Mouse (Mus musculus): Measurements from ENCODE around the gene Abcb4. TPM values are rescaled to one million over a fixed set of nuclear protein-coding genes. Genes with fewer than 3 reads are reported as not detected.

Gene Abcb4
- polyA plus RNA-seq, 1 experiment = 6.9 TPM

- peak in 1 of 2 experiments; percentile 14 for DNase-seq (ENCODE audit: low read depth in 1 of 2, low spot score in 2 of 2)
- H3K4me1 ChIP-seq (ENCODE audit: control insufficient read depth, insufficient read depth, insufficient read length) = peaks cover 8% of the 10 kb centered on the region; the same call in 1 of the 2 replicates
- H3K27me3 ChIP-seq (ENCODE audit: control insufficient read depth, insufficient read depth, low read length) = no peaks in the 10 kb centered on the region
- H3K4me3 ChIP-seq (ENCODE audit: extremely low read depth, insufficient read depth, insufficient read length) = peak overlapping the region; percentile 19
- H3K36me3 ChIP-seq (ENCODE audit: control insufficient read depth, insufficient read depth, low read length) = no peaks in the 10 kb centered on the region
- peak overlapping the region; percentile 36 for H3K27ac ChIP-seq (ENCODE audit: insufficient read depth, low read length)
- TF ChIP-seq POLR2A (IDR thresholded peaks at IDR 0.05; ENCODE audit: low read depth, low read length) = no peak
- no peak for TF ChIP-seq CTCF (IDR thresholded peaks at IDR 0.05; ENCODE audit: extremely low read depth, insufficient read depth, insufficient read length, insufficient replicate concordance)
- 41% methylated on average over 15 of the region's 15 CpGs for WGBS
These were observed 1.3 kb downstream of the Abcb4 start for GRCm38 (mm10) chr5:8894641-8895490.

- no peaks in the 10 kb centered on the region for H3K27me3 ChIP-seq (ENCODE audit: control insufficient read depth, insufficient read depth, low read length)
- no peak overlapping the region for H3K27ac ChIP-seq (ENCODE audit: insufficient read depth, low read length)
- H3K4me1 ChIP-seq (ENCODE audit: control insufficient read depth, insufficient read depth, insufficient read length) = peaks cover 8% of the 10 kb centered on the region; the same call in 1 of the 2 replicates
- no peak for TF ChIP-seq CTCF (IDR thresholded peaks at IDR 0.05; ENCODE audit: extremely low read depth, insufficient read depth, insufficient read length, insufficient replicate concordance)
- 95% methylated on average over 1 of the region's 1 CpGs for WGBS
- H3K4me3 ChIP-seq (ENCODE audit: extremely low read depth, insufficient read depth, insufficient read length) = no peak overlapping the region
- DNase-seq (ENCODE audit: low read depth in 1 of 2, low spot score in 2 of 2) = no peak
- no peaks in the 10 kb centered on the region for H3K36me3 ChIP-seq (ENCODE audit: control insufficient read depth, insufficient read depth, low read length)
These were observed 2.7 kb downstream of the Abcb4 start for GRCm38 (mm10) chr5:8896198-8896597.

GRCm38 (mm10) chr5:8898246-8898645 is 4.7 kb downstream of the Abcb4 start:
- WGBS = 92% methylated on average over 3 of the region's 3 CpGs
- H3K4me3 ChIP-seq (ENCODE audit: extremely low read depth, insufficient read depth, insufficient read length) = no peak overlapping the region
- H3K27ac ChIP-seq (ENCODE audit: insufficient read depth, low read length) = no peak overlapping the region

GRCm38 (mm10) chr5:8901001-8901400 is 7.5 kb downstream of the Abcb4 start:
- H3K36me3 ChIP-seq (ENCODE audit: control insufficient read depth, insufficient read depth, low read length) = no peaks in the 10 kb centered on the region
- H3K27me3 ChIP-seq (ENCODE audit: control insufficient read depth, insufficient read depth, low read length) = no peaks in the 10 kb centered on the region
- no peak overlapping the region for H3K27ac ChIP-seq (ENCODE audit: insufficient read depth, low read length)
- no peak for DNase-seq (ENCODE audit: low read depth in 1 of 2, low spot score in 2 of 2)
- no peak overlapping the region for H3K4me3 ChIP-seq (ENCODE audit: extremely low read depth, insufficient read depth, insufficient read length)
- WGBS = 94% methylated on average over 1 of the region's 1 CpGs
- H3K4me1 ChIP-seq (ENCODE audit: control insufficient read depth, insufficient read depth, insufficient read length) = no peaks in the 10 kb centered on the region
- no peak for TF ChIP-seq CTCF (IDR thresholded peaks at IDR 0.05; ENCODE audit: extremely low read depth, insufficient read depth, insufficient read length, insufficient replicate concordance)

More at GRCm38 (mm10) chr5:8898246-8898645, 4.7 kb downstream of the Abcb4 start:
- no peak for TF ChIP-seq POLR2A (IDR thresholded peaks at IDR 0.05; ENCODE audit: low read depth, low read length)
- TF ChIP-seq CTCF (IDR thresholded peaks at IDR 0.05; ENCODE audit: extremely low read depth, insufficient read depth, insufficient read length, insufficient replicate concordance) = no peak
- Histone ChIP-seq H3K4me1 (ENCODE audit: control insufficient read depth, insufficient read depth, insufficient read length) (peaks cover 5% of the 10 kb centered on the region; the same call in 1 of the 2 replicates), H3K27me3 (ENCODE audit: control insufficient read depth, insufficient read depth, low read length) (no peaks in the 10 kb centered on the region), H3K36me3 (ENCODE audit: control insufficient read depth, insufficient read depth, low read length) (no peaks in the 10 kb centered on the region)
- DNase-seq (ENCODE audit: low read depth in 1 of 2, low spot score in 2 of 2) = no peak

- no peaks in the 10 kb centered on the region for H3K4me1 ChIP-seq (ENCODE audit: control insufficient read depth, insufficient read depth, insufficient read length)
- TF ChIP-seq CTCF (IDR thresholded peaks at IDR 0.05; ENCODE audit: extremely low read depth, insufficient read depth, insufficient read length, insufficient replicate concordance) = no peak
- TF ChIP-seq POLR2A (IDR thresholded peaks at IDR 0.05; ENCODE audit: low read depth, low read length) = no peak
- no peak for DNase-seq (ENCODE audit: low read depth in 1 of 2, low spot score in 2 of 2)
- H3K36me3 ChIP-seq (ENCODE audit: control insufficient read depth, insufficient read depth, low read length) = no peaks in the 10 kb centered on the region
- 86% methylated on average over 6 of the region's 6 CpGs for WGBS
- H3K27ac ChIP-seq (ENCODE audit: insufficient read depth, low read length) = no peak overlapping the region
- H3K27me3 ChIP-seq (ENCODE audit: control insufficient read depth, insufficient read depth, low read length) = no peaks in the 10 kb centered on the region
- H3K4me3 ChIP-seq (ENCODE audit: extremely low read depth, insufficient read depth, insufficient read length) = no peak overlapping the region
These were observed 8.8 kb downstream of the Abcb4 start for GRCm38 (mm10) chr5:8902141-8902817.

- H3K4me3 ChIP-seq (ENCODE audit: extremely low read depth, insufficient read depth, insufficient read length) = no peak overlapping the region
- no peak overlapping the region for H3K27ac ChIP-seq (ENCODE audit: insufficient read depth, low read length)
- H3K36me3 ChIP-seq (ENCODE audit: control insufficient read depth, insufficient read depth, low read length) = no peaks in the 10 kb centered on the region
- TF ChIP-seq POLR2A (IDR thresholded peaks at IDR 0.05; ENCODE audit: low read depth, low read length) (no peak), CTCF (IDR thresholded peaks at IDR 0.05; ENCODE audit: extremely low read depth, insufficient read depth, insufficient read length, insufficient replicate concordance) (no peak)
- WGBS = 92% methylated on average over 6 of the region's 6 CpGs
- DNase-seq (ENCODE audit: low read depth in 1 of 2, low spot score in 2 of 2) = no peak
- no peaks in the 10 kb centered on the region for H3K4me1 ChIP-seq (ENCODE audit: control insufficient read depth, insufficient read depth, insufficient read length)
- no peaks in the 10 kb centered on the region for H3K27me3 ChIP-seq (ENCODE audit: control insufficient read depth, insufficient read depth, low read length)
These were observed 11.0 kb downstream of the Abcb4 start for GRCm38 (mm10) chr5:8904539-8904938.
